Mouse (Mus musculus) embryonic facial prominence, embryonic 13.5 days (tissue): ENCODE measurements around the gene 4931409K22Rik. TPM values are rescaled to one million over a fixed set of nuclear protein-coding genes. Genes with fewer than 3 reads are reported as not detected.

Experiments
- microRNA counts: library from miRNA; unstranded; fragments of <30 nt; microRNA quantifications from one replicate; lab custom pipeline; 2016
- microRNA-seq: library from miRNA; unstranded; fragments of <30 nt; microRNA quantifications from one replicate; pipeline ENCODE4, GENCODE M21; 2016
- polyA plus RNA-seq: library from polyadenylated mRNA; unstranded; fragments of >200 nt; fragmentation: Nextera tagmentation; extraction: Ambion mirVana; gene quantifications from 2 replicates; pipeline ENCODE4 v1.2.1, GENCODE M21; 2015

Gene 4931409K22Rik
- polyA plus RNA-seq, 1 experiment from 2014 or later = 0.11 TPM

MicroRNAs encoded within 50 kb of the gene (microRNA counts, 519-probe panel; counts per million panel counts)
- 236 counts per million, percentile 44 among the panel's probes with 10 or more counts for microRNA mmu-miR-671-3p (lab: Ali Mortazavi, UCI)
- microRNA mmu-miR-671-5p (lab: Ali Mortazavi, UCI) = 236 counts per million, percentile 44 among the panel's probes with 10 or more counts

Small RNA genes within 50 kb of the gene (microRNA-seq; reads per million reads assigned to microRNA genes)
- gene Mir671 = 525 reads per million, percentile 72 among the genes with 10 or more reads in this experiment

Other genes with a start within 250 kb of the 4931409K22Rik start
- gene Kcnh2, start 205.2 kb downstream of the 4931409K22Rik start, polyA plus RNA-seq = 1.3 and 1.4 TPM in 2 replicates
- gene Nos3, start 192.0 kb downstream of the 4931409K22Rik start, polyA plus RNA-seq = 5.4 and 5.9 TPM in 2 replicates
- gene Atg9b, start 164.7 kb downstream of the 4931409K22Rik start, polyA plus RNA-seq = 0.25 and 0.50 TPM in 2 replicates
- gene Abcb8, start 163.1 kb downstream of the 4931409K22Rik start, polyA plus RNA-seq = 39.9 and 44.9 TPM in 2 replicates
- 3.3 and 3.5 TPM in 2 replicates for gene Asic3, start 143.4 kb downstream of the 4931409K22Rik start, polyA plus RNA-seq
- gene Cdk5, start 133.3 kb downstream of the 4931409K22Rik start, polyA plus RNA-seq = 55.7 and 62.1 TPM in 2 replicates
- 41.0 and 41.2 TPM in 2 replicates for gene Slc4a2, start 133.0 kb downstream of the 4931409K22Rik start, polyA plus RNA-seq
- 106 and 109 TPM in 2 replicates for gene Fastk, start 111.5 kb downstream of the 4931409K22Rik start, polyA plus RNA-seq
- gene Tmub1, start 109.0 kb downstream of the 4931409K22Rik start, polyA plus RNA-seq = 20.2 and 22.8 TPM in 2 replicates
- gene Agap3, start 104.6 kb downstream of the 4931409K22Rik start, polyA plus RNA-seq = 31.5 and 31.6 TPM in 2 replicates
- gene Gbx1, start 29.6 kb downstream of the 4931409K22Rik start, polyA plus RNA-seq = 0.11 TPM in 1 of 2 replicates, not detected in the other
- 0.56 and 0.63 TPM in 2 replicates for gene Asb10, start 15.8 kb downstream of the 4931409K22Rik start, polyA plus RNA-seq
- gene Abcf2, start 20.7 kb upstream of the 4931409K22Rik start, polyA plus RNA-seq = 112 and 115 TPM in 2 replicates
- 24.2 and 26.4 TPM in 2 replicates for gene Chpf2, start 29.9 kb upstream of the 4931409K22Rik start, polyA plus RNA-seq
- gene Smarcd3, start 67.6 kb upstream of the 4931409K22Rik start, polyA plus RNA-seq = 37.4 and 43.5 TPM in 2 replicates
- gene Nub1, start 128.7 kb upstream of the 4931409K22Rik start, polyA plus RNA-seq = 30.8 and 33.6 TPM in 2 replicates
- 73.1 and 77.5 TPM in 2 replicates for gene Wdr86, start 173.9 kb upstream of the 4931409K22Rik start, polyA plus RNA-seq
- 1.1 and 2.8 TPM in 2 replicates for gene Crygn, start 201.2 kb upstream of the 4931409K22Rik start, polyA plus RNA-seq